ENCODE assay signal across 7 mouse cellular contexts in genomic region chrX:70385276-70385961, GRCm38 (mm10). TPM values are rescaled to one million over a fixed set of nuclear protein-coding genes. Genes with fewer than 3 reads are reported as not detected.
DNase-seq lines count a peak whose midpoint lies in the region; ATAC-seq lines count a peak whose summit lies in the region.

Gene 1110012L19Rik, plus strand, starts transcription at chrX:70385877.

- ATAC-seq in megakaryocyte progenitor cell, adult 5-6 weeks (replicated peaks; ENCODE audit: poor library complexity), result peak; percentile 98

- peak; percentile 91 for DNase-seq in adipocyte (ENCODE audit: low spot score)
- peak; percentile 91 for DNase-seq in embryo, embryonic 10 days (ENCODE audit: low spot score)
- peak; percentile 27 for DNase-seq in gastrocnemius, postnatal 10 days
- DNase-seq in induced T-regulatory cell, adult 2 months (ENCODE audit: low read depth), result peak; percentile 93
- peak; percentile 69 to 84 for DNase-seq in left cerebral cortex, adult 9 months (ENCODE audit: low spot score in 2 of 2)
- peak; percentile 75 for DNase-seq in right cerebral cortex, postnatal 25 days

RNA-seq across cellular contexts. Expression of gene 1110012L19Rik, which starts in this region (rescaled TPM):
- total RNA-seq in gastrocnemius, postnatal 10 days (2021), result 10 to 100 TPM; 12.2 to 14.1 TPM
- 13.6 and 22.1 TPM in 2 replicates for total RNA-seq in megakaryocyte progenitor cell, adult 5-6 weeks (2015)
- 25.6 and 26.7 TPM in 2 replicates for total RNA-seq in megakaryocyte progenitor cell, adult 5-6 weeks (2017)

Comparison
In these comparisons a context has a peak if more than half of its experiments do, and no peak if none do; other contexts are left out.
1. Peak in every context shown above with its lines: DNase-seq and ATAC-seq.
2. DNase-seq: peak in every context shown above with its lines; median percentile 93 in induced T-regulatory cell, adult 2 months; 91 in adipocyte; 91 in embryo, embryonic 10 days; 76 in left cerebral cortex, adult 9 months; 75 in right cerebral cortex, postnatal 25 days; 27 in gastrocnemius, postnatal 10 days.